Mouse (Mus musculus): Measurements from ENCODE around the gene Catsper1. TPM values are rescaled to one million over a fixed set of nuclear protein-coding genes. Genes with fewer than 3 reads are reported as not detected.

The Catsper1 gene
- total RNA-seq, 2 experiments from 2014 or later: not detected

Other genes with a start within 250 kb of the Catsper1 start
- gene Yif1a, start 247.2 kb upstream of the Catsper1 start, total RNA-seq (2021): 10 to 100 TPM; 57.9 to 59.6 TPM
- 1 to 10 TPM; 1.3 to 1.9 TPM for gene Cnih2, start 237.2 kb upstream of the Catsper1 start, total RNA-seq (2021)
- 100 to 1,000 TPM; 136 to 144 TPM for gene Rab1b, start 228.7 kb upstream of the Catsper1 start, total RNA-seq (2021)
- gene Klc2, start 217.2 kb upstream of the Catsper1 start, total RNA-seq (2021): 10 to 100 TPM; 22.8 to 24.0 TPM
- 10 to 100 TPM; 19.0 to 20.4 TPM for gene Pacs1, start 62.6 kb upstream of the Catsper1 start, total RNA-seq (2021)
- gene Sf3b2, start 40.3 kb upstream of the Catsper1 start, total RNA-seq (2021): 100 to 1,000 TPM; 114 to 120 TPM
- under 1 TPM; 0.18 to 0.22 TPM for gene Gal3st3, start 37.4 kb upstream of the Catsper1 start, total RNA-seq (2021)
- gene Cst6, start 13.8 kb downstream of the Catsper1 start, total RNA-seq (2021): 1 to 10 TPM; 1.3 to 1.7 TPM
- 10 to 100 TPM; 23.7 to 23.8 TPM for gene Eif1ad, start 31.0 kb downstream of the Catsper1 start, total RNA-seq (2021)
- gene Banf1, start 31.4 kb downstream of the Catsper1 start, total RNA-seq (2021): 100 to 1,000 TPM; 131 to 137 TPM
- gene Sart1, start 53.0 kb downstream of the Catsper1 start, total RNA-seq (2021): 10 to 100 TPM; 53.3 to 56.8 TPM
- gene Tsga10ip, start 66.8 kb downstream of the Catsper1 start, total RNA-seq (2021): not detected
- gene Drap1, start 89.2 kb downstream of the Catsper1 start, total RNA-seq (2021): 100 to 1,000 TPM; 344 to 358 TPM
- gene AI837181, start 89.4 kb downstream of the Catsper1 start, total RNA-seq (2021): 10 to 100 TPM; 52.0 to 55.7 TPM
- not detected for gene Fosl1, start 111.8 kb downstream of the Catsper1 start, total RNA-seq (2021)
- gene Ccdc85b, start 122.2 kb downstream of the Catsper1 start, total RNA-seq (2021): 1 to 10 TPM; 8.0 to 8.4 TPM
- gene Fibp, start 124.9 kb downstream of the Catsper1 start, total RNA-seq (2021): 10 to 100 TPM; 62.3 to 71.1 TPM
- gene Ctsw, start 132.8 kb downstream of the Catsper1 start, total RNA-seq (2021): under 1 TPM in 1 of 2 experiments, not detected in 1; 0.16 TPM
- gene Efemp2, start 138.2 kb downstream of the Catsper1 start, total RNA-seq (2021): 10 to 100 TPM; 57.2 to 68.1 TPM
- gene Mus81, start 152.7 kb downstream of the Catsper1 start, total RNA-seq (2021): 10 to 100 TPM; 28.9 to 30.9 TPM
- 100 to 1,000 TPM; 557 to 593 TPM for gene Cfl1, start 154.7 kb downstream of the Catsper1 start, total RNA-seq (2021)
- 1 to 10 TPM; 1.3 to 1.8 TPM for gene 1700020D05Rik, start 168.0 kb downstream of the Catsper1 start, total RNA-seq (2021)
- 1 to 10 TPM; 8.4 to 9.3 TPM for gene Snx32, start 174.8 kb downstream of the Catsper1 start, total RNA-seq (2021)
- not detected for gene Ovol1, start 224.9 kb downstream of the Catsper1 start, total RNA-seq (2021)
- gene Ap5b1, start 232.3 kb downstream of the Catsper1 start, total RNA-seq (2021): 1 to 10 TPM; 3.1 to 3.2 TPM